Mouse (Mus musculus) limb, embryonic 13.5 days (tissue): ENCODE measurements around the gene Slc26a11. TPM values are rescaled to one million over a fixed set of nuclear protein-coding genes. Genes with fewer than 3 reads are reported as not detected.
A peak's percentile ranks its signal among the peaks of the same experiment; 100 is the strongest.

Source experiments
- ATAC-seq: fragments of 200-750 bp; cut with Nextera tagmentation; 2 replicates; pipeline ENCODE4 v1.8.0; 2017; ENCODE audit warnings: low read depth, moderate number of reproducible peaks, moderate TSS enrichment; ENCODE audit not compliant: low FRiP score
- H3K27ac ChIP-seq: fragments of 300-500 bp; sonication (generic); 2 replicates; pipeline ENCODE4 v1.5.1; 2015; ENCODE audit warnings: inconsistent platforms, mild to moderate bottlenecking, moderate library complexity
- H3K27me3 ChIP-seq: fragments of 300-500 bp; sonication (generic); 2 replicates; pipeline ENCODE4 v1.6.1; 2015; ENCODE audit warnings: mild to moderate bottlenecking, inconsistent platforms
- H3K36me3 ChIP-seq: fragments of 300-500 bp; sonication (generic); 2 replicates; pipeline ENCODE4 v1.6.1; 2015; ENCODE audit warnings: inconsistent platforms, mild to moderate bottlenecking, moderate library complexity
- H3K4me1 ChIP-seq: fragments of 300-500 bp; sonication (generic); 2 replicates; pipeline ENCODE4 v1.6.1; 2015; ENCODE audit warnings: inconsistent platforms
- H3K4me2 ChIP-seq: fragments of 300-500 bp; sonication (generic); replicated peaks from 2 replicates; pipeline ENCODE4 v1.6.1; 2015; ENCODE audit warnings: inconsistent platforms, mild to moderate bottlenecking, moderate library complexity
- H3K4me3 ChIP-seq: fragments of 300-500 bp; sonication (generic); 2 replicates; pipeline ENCODE4 v1.5.1; 2015; ENCODE audit warnings: moderate library complexity, mild to moderate bottlenecking, inconsistent platforms
- H3K9ac ChIP-seq: fragments of 300-500 bp; sonication (generic); 2 replicates; pipeline ENCODE4 v1.6.1; 2015; ENCODE audit warnings: mild to moderate bottlenecking, inconsistent platforms
- H3K9me3 ChIP-seq: fragments of 300-500 bp; sonication (generic); 2 replicates; pipeline ENCODE4 v1.6.1; 2016; ENCODE audit warnings: inconsistent platforms
- WGBS: fragments of 180-500 bp; shearing (Covaris S2); methylation state at CpG from one replicate; pipeline ENCODE4 v1.1.7; 2015; 5-methylcytosine and 5-hydroxymethylcytosine counted together
- polyA plus RNA-seq: library from polyadenylated mRNA; unstranded; fragments of >200 nt; fragmentation: Nextera tagmentation; extraction: Ambion mirVana; gene quantifications from 2 replicates; pipeline ENCODE4 v1.2.1, GENCODE M21; 2015

Slc26a11 gene
- polyA plus RNA-seq, 1 experiment from 2014 or later: 12.4 TPM

DNA sequence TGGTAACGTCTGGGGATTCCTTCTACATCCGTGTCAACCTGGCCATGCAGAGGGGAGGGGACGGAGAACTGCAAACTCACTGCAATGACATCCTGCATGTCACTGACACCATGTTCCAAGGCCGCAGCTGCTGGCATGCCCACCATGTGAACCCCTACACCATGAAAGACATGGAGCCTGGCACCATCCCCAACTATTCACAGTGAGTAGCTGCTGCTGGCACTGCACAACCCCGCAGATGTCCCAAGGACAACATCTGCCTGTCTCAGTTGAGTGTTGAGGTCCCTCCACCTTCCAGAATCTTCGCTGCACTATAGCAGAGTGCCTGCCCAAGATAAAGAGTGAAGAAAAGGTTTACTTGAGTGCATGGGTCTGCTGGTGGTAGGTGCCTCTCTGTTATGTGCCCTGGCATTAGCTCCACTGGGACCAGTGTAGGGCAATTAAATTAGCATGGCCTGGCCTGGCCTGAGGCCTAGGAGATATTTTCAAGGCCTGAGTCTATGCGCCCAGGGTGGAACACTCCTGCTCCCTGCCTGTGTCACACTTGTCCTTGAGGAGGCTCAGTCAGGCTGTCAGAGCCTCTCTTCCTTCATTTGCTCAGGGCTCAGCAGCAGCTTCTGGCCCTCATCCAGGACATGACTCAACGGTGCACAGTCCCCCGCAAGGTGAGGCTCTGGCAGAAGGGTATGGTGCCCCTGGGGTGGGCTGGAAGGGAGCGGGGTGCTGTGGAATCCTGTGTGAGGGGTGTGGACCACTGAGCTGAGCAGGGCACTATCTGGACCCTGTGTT is 16.9 kb upstream of the Slc26a11 start:
- Histone ChIP-seq H3K4me1 (no peaks in the 10 kb centered on the region), H3K36me3 (no peaks in the 10 kb centered on the region), H3K4me2 (no peak overlapping the region), H3K4me3 (no peak overlapping the region), H3K9ac (0 out of 2 replicates have a peak overlapping the region, but pooled peaks have one; percentile 19), H3K27me3 (0 out of 2 replicates have a peak, but pooled peaks cover 6% of the 10 kb centered on the region), H3K27ac (no peak overlapping the region), H3K9me3 (no peaks in the 10 kb centered on the region)
- WGBS: 83% methylated on average over 10 of the region's 10 CpGs
- ATAC-seq: no peak

DNA sequence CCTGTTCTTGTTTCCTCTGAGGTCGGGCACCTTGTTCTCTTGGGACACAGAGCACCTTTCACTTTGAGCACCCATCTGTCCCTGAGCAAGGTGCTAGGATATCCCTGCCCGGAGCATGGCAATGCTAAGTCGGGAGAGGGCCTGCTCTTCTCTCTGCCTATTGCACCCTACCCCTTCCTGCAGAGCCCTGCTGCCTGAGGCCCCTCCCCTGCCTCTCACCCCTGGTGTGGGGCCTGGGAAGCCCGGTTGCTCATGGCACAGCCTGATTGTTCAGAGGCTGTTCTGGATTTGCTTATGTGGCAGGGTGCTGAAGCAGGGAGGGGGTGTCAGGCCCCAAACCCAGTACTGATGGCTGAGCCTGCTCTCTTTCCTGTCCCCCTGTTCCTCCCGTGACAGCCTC is 16.2 kb upstream of the Slc26a11 start:
- H3K36me3 ChIP-seq: no peaks in the 10 kb centered on the region
- WGBS: 51% methylated on average over 5 of the region's 5 CpGs
- peak overlapping the region; percentile 19 for H3K9ac ChIP-seq
- no peaks in the 10 kb centered on the region for H3K27me3 ChIP-seq
- no peaks in the 10 kb centered on the region for H3K9me3 ChIP-seq
- H3K4me1 ChIP-seq: no peaks in the 10 kb centered on the region
- no peak overlapping the region for H3K27ac ChIP-seq
- ATAC-seq: no peak
- no peak overlapping the region for H3K4me3 ChIP-seq
- H3K4me2 ChIP-seq: no peak overlapping the region

DNA sequence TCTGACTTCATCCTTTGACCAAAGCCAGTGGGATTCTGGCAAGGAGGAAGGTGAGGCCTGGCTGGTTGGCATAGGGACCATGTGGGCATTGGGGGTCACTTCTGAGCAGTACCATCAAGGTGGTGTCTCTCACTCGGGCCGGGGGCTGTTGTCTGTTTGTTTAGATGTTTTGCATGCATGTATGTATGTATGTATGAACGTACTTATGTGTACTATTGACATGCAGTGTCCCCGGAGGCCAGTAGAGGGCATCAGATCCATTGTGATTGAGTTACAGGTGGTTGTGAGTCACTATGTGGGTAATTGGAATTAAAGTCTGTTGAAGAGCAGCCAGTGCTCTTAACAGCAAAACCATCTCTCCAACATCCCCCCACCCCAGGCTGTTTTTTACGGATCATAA is 15.7 kb upstream of the Slc26a11 start:
- no peak overlapping the region for H3K4me3 ChIP-seq
- H3K9me3 ChIP-seq: no peaks in the 10 kb centered on the region
- H3K9ac ChIP-seq: peak overlapping the region; percentile 19
- no peaks in the 10 kb centered on the region for H3K4me1 ChIP-seq
- WGBS: 7% methylated on average over 5 of the region's 5 CpGs
- no peaks in the 10 kb centered on the region for H3K27me3 ChIP-seq
- H3K27ac ChIP-seq: no peak overlapping the region
- 0 out of 2 replicates have a peak, but pooled peaks cover 3% of the 10 kb centered on the region for H3K36me3 ChIP-seq
- H3K4me2 ChIP-seq: no peak overlapping the region
- no peak for ATAC-seq

DNA sequence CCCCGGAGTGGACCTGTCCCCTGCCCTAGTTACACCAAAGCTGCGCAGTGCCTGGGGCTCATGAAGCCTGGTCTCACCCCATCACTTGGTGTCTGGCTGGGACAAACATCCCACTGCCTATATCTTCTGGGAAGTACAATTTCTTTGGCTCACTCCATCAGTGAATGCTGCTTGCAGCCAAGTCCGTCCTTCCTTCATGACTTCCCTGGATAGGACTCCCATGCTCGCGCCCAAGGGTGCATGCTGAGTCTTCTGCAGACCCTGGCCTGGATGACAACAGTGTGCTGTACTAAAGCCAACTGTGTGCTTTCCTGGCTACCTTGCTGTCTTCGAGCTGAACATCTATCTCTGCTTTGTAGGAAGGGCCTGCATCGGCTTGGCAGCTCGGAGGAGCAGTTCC is 11.2 kb upstream of the Slc26a11 start:
- no peak overlapping the region for H3K4me2 ChIP-seq
- H3K4me3 ChIP-seq: no peak overlapping the region
- H3K9me3 ChIP-seq: no peaks in the 10 kb centered on the region
- H3K4me1 ChIP-seq: no peaks in the 10 kb centered on the region
- no peak overlapping the region; the same call in 1 of the 2 replicates for H3K9ac ChIP-seq
- ATAC-seq: no peak
- WGBS: 81% methylated on average over 8 of the region's 8 CpGs
- no peaks in the 10 kb centered on the region for H3K27me3 ChIP-seq
- peaks cover 10% of the 10 kb centered on the region; the same call in 1 of the 2 replicates for H3K36me3 ChIP-seq
- H3K27ac ChIP-seq: no peak overlapping the region

DNA sequence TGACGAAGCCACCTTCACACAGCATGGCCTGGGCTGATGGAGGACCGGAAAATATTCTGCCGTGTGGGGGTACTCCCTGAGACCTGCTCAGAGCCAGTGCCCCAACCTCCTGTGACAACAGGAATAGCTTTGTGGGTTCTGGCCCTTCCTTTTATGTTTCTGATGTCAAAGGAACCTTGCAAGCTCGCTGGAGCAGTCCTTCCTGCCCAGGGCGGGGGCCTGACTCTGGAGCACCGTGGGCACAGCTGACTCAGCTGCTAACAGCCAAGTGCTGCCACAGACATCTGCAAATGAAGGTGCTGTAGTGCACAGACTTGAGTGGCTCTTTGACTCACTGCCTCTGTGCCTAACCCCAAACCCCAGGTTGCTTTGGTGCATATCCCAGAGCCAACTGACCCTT is 10.5 kb upstream of the Slc26a11 start:
- Histone ChIP-seq H3K4me1 (no peaks in the 10 kb centered on the region), H3K27me3 (no peaks in the 10 kb centered on the region), H3K4me3 (no peak overlapping the region), H3K36me3 (peaks cover 10% of the 10 kb centered on the region; the same call in 1 of the 2 replicates), H3K9ac (no peak overlapping the region), H3K4me2 (no peak overlapping the region), H3K9me3 (no peaks in the 10 kb centered on the region), H3K27ac (no peak overlapping the region)
- 66% methylated on average over 6 of the region's 6 CpGs for WGBS
- no peak for ATAC-seq

DNA sequence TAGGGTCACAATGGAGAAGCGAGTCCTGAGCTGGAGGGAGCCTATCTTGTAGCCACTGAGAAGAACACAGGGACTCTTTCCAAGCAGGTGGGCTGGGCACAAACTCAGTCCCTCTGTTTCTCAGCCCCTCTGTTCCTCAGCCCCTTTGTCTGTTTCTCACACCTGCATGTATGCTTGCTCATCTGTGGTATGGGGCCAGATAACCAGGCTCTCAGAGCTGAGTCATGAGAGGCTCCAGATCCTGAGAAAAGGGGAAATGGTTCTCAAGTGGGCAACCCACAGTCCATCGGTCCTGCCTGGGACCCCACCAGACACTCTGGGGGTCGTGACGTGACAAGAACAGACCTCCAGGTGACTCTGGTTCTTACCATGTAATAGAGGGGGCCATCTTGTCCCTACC is 8.2 kb upstream of the Slc26a11 start:
- Histone ChIP-seq H3K9ac (no peak overlapping the region), H3K27me3 (no peaks in the 10 kb centered on the region), H3K36me3 (peaks cover 10% of the 10 kb centered on the region; the same call in 1 of the 2 replicates), H3K27ac (no peak overlapping the region), H3K4me2 (no peak overlapping the region), H3K4me3 (no peak overlapping the region), H3K9me3 (no peaks in the 10 kb centered on the region), H3K4me1 (no peaks in the 10 kb centered on the region)
- no peak for ATAC-seq
- 84% methylated on average over 4 of the region's 4 CpGs for WGBS

DNA sequence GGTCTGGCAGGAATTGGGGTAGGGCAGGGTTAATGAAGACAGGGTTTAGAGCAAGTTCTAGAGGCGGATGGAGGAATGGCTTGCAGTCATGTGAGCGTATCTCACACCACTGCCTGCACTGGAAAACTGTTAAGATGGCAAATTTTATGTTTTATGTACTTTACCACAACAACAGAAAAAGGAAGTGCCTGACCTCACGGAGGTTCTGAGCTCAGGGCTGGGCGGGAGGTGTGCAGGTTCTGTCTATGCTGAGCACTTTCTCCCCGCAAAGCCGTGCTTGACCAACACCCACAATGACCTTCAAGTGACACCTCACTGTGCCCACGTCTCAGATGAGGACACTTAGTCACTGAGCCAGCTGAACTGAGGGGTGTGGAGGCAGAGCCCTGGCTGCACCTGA is 3.2 kb upstream of the Slc26a11 start:
- no peak overlapping the region for H3K4me2 ChIP-seq
- no peak overlapping the region for H3K4me3 ChIP-seq
- H3K36me3 ChIP-seq: no peaks in the 10 kb centered on the region; the same call in 1 of the 2 replicates
- peaks cover 13% of the 10 kb centered on the region for H3K4me1 ChIP-seq
- H3K27ac ChIP-seq: no peak overlapping the region
- no peaks in the 10 kb centered on the region for H3K27me3 ChIP-seq
- H3K9ac ChIP-seq: no peak overlapping the region
- 73% methylated on average over 7 of the region's 7 CpGs for WGBS
- H3K9me3 ChIP-seq: no peaks in the 10 kb centered on the region
- no peak for ATAC-seq

DNA sequence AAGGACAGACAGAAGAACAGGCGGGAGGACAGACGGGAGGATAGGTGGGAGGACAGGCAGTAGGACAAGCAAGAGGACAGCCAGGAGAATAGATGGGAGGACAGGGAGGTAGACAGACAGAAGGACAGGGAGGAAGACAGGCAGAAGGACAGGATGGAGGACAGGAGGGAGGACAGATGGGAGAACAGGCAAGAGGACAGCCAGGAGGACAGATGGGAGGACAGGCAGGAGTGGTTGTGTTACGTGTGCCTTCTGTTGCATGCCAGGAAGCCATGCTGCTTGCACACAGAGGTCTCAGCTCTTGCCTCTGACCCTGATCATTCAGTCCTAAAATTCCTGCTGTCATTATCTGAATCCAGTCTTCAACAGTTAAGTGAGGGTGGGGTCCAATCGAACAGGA is 1.4 kb upstream of the Slc26a11 start:
- whole genome bisulfite sequencing: 86% methylated on average over 4 of the region's 4 CpGs
- H3K4me1 ChIP-seq: peaks cover 13% of the 10 kb centered on the region
- peaks cover 13% of the 10 kb centered on the region for H3K36me3 ChIP-seq
- no peaks in the 10 kb centered on the region for H3K27me3 ChIP-seq
- no peak overlapping the region for H3K4me3 ChIP-seq
- no peak overlapping the region for H3K4me2 ChIP-seq
- no peak for ATAC-seq
- H3K9ac ChIP-seq: no peak overlapping the region
- H3K27ac ChIP-seq: no peak overlapping the region
- no peaks in the 10 kb centered on the region for H3K9me3 ChIP-seq

DNA sequence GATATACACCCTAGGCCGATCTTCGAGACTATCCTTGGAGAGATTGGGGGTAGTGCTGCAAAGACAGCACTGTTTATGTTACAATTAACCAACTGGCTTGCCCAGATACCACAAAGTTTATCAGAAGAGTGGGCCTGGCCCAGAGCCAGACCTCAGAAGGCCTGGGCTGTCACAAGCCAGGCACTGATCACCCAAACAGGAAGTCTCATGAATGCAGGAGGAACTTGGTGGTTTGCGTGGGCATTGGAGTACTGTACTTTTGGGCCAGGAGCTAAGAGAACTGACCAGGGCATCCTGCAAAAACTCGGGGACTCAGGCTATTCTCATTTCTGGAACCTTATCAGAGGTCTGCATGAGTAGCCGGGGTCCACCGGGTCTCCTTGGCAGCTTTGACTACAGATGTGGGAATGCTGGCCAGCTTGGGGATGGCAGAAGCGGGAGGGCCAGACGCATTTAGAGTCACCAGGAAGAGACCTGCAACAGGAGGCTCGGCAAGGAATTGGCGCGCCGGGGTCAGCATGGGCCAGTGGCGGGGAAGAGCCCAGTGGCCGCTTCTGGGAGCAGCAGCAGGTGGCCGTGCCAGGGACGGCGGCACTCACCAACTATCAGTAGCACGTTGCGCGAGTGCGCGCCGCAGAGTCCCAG is 437 bp upstream of the Slc26a11 start:
- Histone ChIP-seq H3K4me3 (peak overlapping the region; percentile 73), H3K9ac (peak overlapping the region; percentile 83), H3K27ac (0 out of 2 replicates have a peak overlapping the region, but pooled peaks have one; percentile 40), H3K9me3 (no peaks in the 10 kb centered on the region), H3K4me2 (peak overlapping the region; percentile 90), H3K27me3 (no peaks in the 10 kb centered on the region), H3K4me1 (peaks cover 13% of the 10 kb centered on the region), H3K36me3 (peaks cover 23% of the 10 kb centered on the region)
- ATAC-seq: no peak
- 5% methylated on average over 23 of the region's 23 CpGs for WGBS

DNA sequence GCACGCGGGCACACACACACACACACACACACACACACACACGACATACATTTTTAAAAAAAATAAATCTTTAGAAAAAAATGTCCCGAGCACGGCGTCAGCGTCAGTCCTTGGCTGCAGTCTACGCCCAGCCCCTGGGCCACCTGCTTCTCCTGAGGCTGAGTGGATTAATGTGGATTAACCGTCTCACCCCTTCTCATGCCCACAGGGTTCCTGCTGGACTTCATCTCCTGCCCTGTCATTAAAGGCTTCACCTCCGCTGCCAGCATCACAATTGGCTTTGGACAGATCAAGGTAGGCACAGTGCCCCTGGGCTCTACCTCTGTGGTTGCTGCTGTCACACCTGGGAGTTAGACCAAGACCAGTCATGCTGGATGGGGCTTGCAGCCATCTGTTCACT is 3.7 kb downstream of the Slc26a11 start:
- Histone ChIP-seq H3K9me3 (no peaks in the 10 kb centered on the region), H3K27me3 (no peaks in the 10 kb centered on the region), H3K27ac (no peak overlapping the region), H3K36me3 (peaks cover 43% of the 10 kb centered on the region), H3K4me3 (no peak overlapping the region), H3K4me2 (no peak overlapping the region), H3K4me1 (peaks cover 13% of the 10 kb centered on the region), H3K9ac (no peak overlapping the region)
- 85% methylated on average over 10 of the region's 10 CpGs for WGBS
- ATAC-seq: no peak

DNA sequence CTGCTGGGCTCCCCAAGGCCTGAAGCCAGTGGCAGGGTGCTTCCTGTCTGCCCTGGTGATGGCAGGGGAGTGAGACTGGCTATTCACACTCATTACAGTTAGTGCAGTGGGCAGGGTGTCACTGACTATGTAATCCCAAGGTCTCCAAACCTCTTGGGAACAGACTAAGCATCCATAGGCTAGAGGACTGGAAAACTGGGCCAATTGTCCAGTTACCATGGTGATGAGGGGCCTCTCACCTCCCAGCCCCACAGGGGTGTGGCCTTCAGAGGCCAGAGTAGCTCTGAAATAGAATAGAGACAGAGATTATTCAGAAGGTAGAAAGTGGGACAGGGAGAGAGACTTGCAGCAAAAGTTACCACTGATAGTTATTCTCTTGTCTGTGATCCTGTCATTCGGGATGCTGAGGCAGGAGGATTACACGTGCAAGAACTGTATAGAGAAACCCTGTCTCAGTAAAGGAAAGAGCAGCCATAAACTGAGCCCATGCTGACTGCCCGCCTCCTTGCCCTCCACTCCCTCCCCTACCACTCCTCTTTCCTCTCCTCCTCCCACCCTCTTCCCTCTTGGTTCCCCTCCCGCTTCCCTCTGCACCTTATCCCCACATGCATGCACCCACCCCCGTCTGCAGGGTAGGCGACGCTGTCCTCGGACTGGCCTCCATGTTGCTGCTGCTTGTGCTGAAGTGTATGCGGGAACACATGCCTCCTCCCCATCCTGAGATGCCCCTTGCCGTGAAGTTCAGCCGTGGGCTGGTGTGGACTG is 7.6 kb downstream of the Slc26a11 start:
- H3K36me3 ChIP-seq: peaks cover 54% of the 10 kb centered on the region
- H3K9me3 ChIP-seq: no peaks in the 10 kb centered on the region
- 42% methylated on average over 11 of the region's 11 CpGs for WGBS
- no peak overlapping the region for H3K9ac ChIP-seq
- ATAC-seq: 0 out of 2 replicates have a peak, but pooled peaks have one; percentile 19
- no peak overlapping the region for H3K4me3 ChIP-seq
- no peaks in the 10 kb centered on the region for H3K27me3 ChIP-seq
- no peak overlapping the region for H3K27ac ChIP-seq
- no peak overlapping the region for H3K4me2 ChIP-seq
- no peaks in the 10 kb centered on the region for H3K4me1 ChIP-seq
